Mouse (Mus musculus) heart, adult 2 months (tissue): ENCODE data around the gene Trappc3l.

Source experiments
- CTCF ChIP-seq: fragments of 200-600 bp; IDR thresholded peaks from 2 replicates; pipeline ENCODE4 v1.8.1; 2022; ENCODE audit warnings: antibody characterized with exemption, mild to moderate bottlenecking, moderate library complexity
- EP300 ChIP-seq: fragments of 200-500 bp; IDR thresholded peaks from 2 replicates; pipeline ENCODE4 v1.6.1; 2011; ENCODE audit warnings: low read depth, low read length, control low read depth; ENCODE audit not compliant: insufficient read depth
- POLR2A ChIP-seq: fragments of 200-500 bp; IDR thresholded peaks from 2 replicates; pipeline ENCODE4 v1.6.1; 2011; ENCODE audit warnings: mild to moderate bottlenecking, low read depth, low read length, control low read depth; ENCODE audit not compliant: insufficient read depth

- TF ChIP-seq POLR2A (no peak), CTCF (no peak), EP300 (no peak)
Observed at GRCm38 (mm10) chr10:34030322-34030721, 7.1 kb upstream of the Trappc3l start.
